Mouse (Mus musculus): ENCODE measurements at regions not wholly inside any gene's neighbourhood (a gene's known extent, or its start where the extent isn't known, plus 50 kb on each side); places are given as distances from the start of the nearest gene placed in this dataset.
A peak's percentile ranks its signal among the peaks of the same experiment; 100 is the strongest.

DNA sequence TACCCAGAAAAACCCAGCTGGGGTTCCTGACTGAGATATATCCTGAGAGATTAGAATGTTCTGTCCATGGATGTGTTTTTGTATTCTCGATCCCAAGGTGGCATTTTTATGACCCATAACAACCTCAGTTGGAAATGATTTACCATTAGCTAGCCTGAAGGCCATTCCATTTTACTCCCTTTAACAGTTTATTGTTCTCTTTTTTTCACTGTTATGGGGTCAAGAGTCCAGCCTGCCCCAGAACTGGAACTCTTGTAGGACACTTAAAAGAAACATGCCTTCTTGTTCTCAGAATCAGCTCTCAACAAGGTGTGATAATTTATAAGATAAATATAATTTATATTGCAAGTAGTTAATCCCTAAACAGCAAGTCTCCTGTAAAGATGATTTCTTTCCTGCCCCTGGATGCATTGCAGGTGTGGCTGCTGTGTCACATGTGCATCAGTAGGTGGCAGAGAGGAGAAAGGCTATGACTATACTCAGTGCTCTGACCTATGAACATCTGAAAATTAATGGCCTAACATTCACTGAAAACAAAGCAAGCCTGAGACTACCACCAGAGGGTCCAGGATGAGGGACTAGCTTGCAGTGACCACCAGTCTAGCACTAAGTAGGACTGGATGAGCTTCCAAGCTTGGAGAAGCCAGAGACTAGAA is 181.6 kb upstream of the Gm527 start:
- no peak for ATAC-seq (ENCODE audit: extremely low read depth, insufficient number of reproducible peaks, low FRiP score, low TSS enrichment)
- H3K4me1 ChIP-seq: no peaks in the 10 kb centered on the region
- no peaks in the 10 kb centered on the region for H3K27me3 ChIP-seq (replicated peaks)
- H3K9ac ChIP-seq: no peak overlapping the region
- H3K4me2 ChIP-seq: no peak overlapping the region
- 79% methylated on average over 1 of the region's 1 CpGs for WGBS
- no peak overlapping the region for H3K27ac ChIP-seq (replicated peaks)
- no peaks in the 10 kb centered on the region for H3K9me3 ChIP-seq
- H3K36me3 ChIP-seq: no peaks in the 10 kb centered on the region
- no peak overlapping the region for H3K4me3 ChIP-seq

DNA sequence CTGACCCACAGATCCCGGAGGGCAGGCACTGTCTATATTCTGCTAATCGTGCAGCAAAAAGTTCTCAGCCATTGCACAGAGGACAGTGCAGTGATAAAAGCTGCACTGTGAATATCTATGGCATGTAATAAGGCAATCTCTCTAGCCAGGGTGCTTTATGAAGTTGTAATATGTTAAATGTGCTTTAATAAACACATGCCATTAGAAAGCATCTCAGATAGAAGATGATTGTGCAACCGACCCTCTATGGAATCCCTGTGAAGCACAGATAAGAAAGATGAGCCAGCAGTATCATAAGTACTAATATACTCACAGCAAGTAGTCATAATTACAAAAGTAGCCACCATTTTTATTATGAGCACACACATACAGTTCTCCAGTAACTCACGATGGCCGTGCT is 214.3 kb upstream of the Gm527 start:
- Histone ChIP-seq H3K9ac (no peak overlapping the region), H3K9me3 (no peaks in the 10 kb centered on the region), H3K36me3 (no peaks in the 10 kb centered on the region), H3K4me3 (no peak overlapping the region), H3K27me3 (replicated peaks) (no peaks in the 10 kb centered on the region), H3K4me2 (no peak overlapping the region), H3K27ac (replicated peaks) (no peak overlapping the region), H3K4me1 (no peaks in the 10 kb centered on the region)
- WGBS: 80% methylated on average over 5 of the region's 5 CpGs
- ATAC-seq (ENCODE audit: extremely low read depth, insufficient number of reproducible peaks, low FRiP score, low TSS enrichment): no peak

DNA sequence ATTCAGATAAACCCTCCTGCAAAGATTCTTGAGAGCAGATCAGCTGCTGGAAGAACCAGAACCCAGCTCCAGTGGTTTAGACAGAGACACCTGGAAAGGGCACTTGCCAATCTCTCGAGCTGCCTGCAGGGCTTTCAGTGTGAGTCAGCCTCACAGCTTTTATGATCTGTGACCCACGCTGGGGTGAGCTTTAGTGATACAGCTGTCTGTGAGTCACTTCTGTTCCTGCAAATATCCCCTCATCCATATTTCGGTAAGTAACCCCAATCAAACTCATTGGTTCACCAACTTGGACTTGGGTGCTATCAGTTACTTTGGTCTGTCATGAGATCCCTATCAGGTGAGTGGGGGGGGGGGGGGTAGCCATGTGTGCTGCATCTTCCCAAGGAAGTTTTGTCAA is 216.6 kb upstream of the Gm527 start:
- no peaks in the 10 kb centered on the region for H3K4me1 ChIP-seq
- H3K9ac ChIP-seq: no peak overlapping the region
- H3K4me2 ChIP-seq: no peak overlapping the region
- WGBS: 70% methylated on average over 3 of the region's 3 CpGs
- ATAC-seq (ENCODE audit: extremely low read depth, insufficient number of reproducible peaks, low FRiP score, low TSS enrichment): no peak
- H3K4me3 ChIP-seq: no peak overlapping the region
- H3K27me3 ChIP-seq (replicated peaks): no peaks in the 10 kb centered on the region
- H3K36me3 ChIP-seq: no peaks in the 10 kb centered on the region
- no peaks in the 10 kb centered on the region for H3K9me3 ChIP-seq
- H3K27ac ChIP-seq (replicated peaks): no peak overlapping the region

DNA sequence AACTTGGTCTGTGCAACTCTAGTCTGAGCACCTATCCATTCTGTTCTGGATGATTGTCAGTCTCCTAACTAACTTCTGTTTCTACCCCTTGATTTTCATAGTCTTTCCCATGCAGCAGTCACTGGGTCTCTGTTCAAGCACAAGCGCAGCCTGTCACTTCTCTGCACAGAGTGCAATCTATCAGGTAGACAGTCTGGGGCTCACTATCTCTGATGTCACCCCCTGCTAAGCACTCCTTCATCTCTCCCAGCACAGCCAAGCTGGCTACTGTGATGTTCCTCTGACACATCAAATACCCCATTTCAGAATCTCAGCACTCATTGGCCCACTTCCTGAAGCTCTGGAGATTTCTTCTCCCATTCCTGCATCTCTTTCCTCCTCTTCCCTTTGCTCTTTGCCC is 220.9 kb upstream of the Fscb start:
- H3K36me3 ChIP-seq: no peaks in the 10 kb centered on the region
- H3K27me3 ChIP-seq (replicated peaks): no peaks in the 10 kb centered on the region
- WGBS: 63% methylated on average over 1 of the region's 1 CpGs
- H3K4me3 ChIP-seq: no peak overlapping the region
- no peak overlapping the region for H3K9ac ChIP-seq
- no peak overlapping the region for H3K27ac ChIP-seq (replicated peaks)
- H3K9me3 ChIP-seq: no peaks in the 10 kb centered on the region
- no peak overlapping the region for H3K4me2 ChIP-seq
- ATAC-seq (ENCODE audit: extremely low read depth, insufficient number of reproducible peaks, low FRiP score, low TSS enrichment): no peak
- peaks cover 6% of the 10 kb centered on the region; the same call in 1 of the 2 replicates for H3K4me1 ChIP-seq

DNA sequence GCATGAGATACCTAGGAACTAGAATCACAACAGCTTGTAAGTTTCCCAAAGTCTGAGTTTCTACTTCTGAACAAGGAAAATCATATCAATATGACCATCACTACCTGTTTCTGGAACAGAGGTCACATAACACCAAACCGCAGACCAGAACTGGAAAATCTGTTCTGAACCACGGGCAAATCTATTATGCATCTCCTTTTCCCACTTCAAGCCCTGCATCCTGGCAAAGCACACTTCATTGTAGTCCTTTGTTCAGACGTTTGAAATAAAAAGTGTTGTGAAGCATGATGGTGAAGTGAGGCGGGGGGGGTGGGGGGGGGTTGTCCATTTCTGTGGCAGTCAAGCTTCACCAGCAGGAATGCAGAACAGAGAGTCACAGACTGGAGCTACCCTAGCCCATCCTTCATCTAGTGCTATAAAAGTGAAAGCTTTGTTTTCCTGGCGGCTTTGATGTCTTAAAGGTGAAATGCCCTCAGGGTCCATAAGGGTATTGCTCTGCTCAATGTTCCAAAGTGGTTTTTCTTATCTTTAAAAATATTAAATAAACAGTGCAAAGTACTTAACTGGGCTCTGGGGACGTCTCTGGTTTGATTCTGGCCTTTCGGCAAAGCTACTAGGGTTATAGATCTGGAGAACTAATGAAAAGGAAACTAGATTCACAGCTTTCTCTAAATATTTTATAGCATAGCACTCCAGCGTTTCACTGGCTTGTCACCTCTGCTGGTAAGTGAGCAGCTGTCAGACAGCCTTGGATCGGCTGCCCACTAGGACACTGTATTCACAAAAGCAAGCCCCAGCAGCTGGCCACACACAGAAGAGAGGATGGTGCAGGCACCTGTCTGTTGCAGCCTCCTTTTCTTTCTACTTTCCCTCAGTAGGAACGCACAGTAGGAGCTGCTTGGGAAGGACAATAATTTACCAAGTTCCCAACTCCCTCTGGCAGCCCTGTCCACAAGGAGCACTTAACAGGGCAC is 218.0 kb upstream of the Fscb start:
- H3K4me2 ChIP-seq: peak overlapping the region; percentile 31
- H3K36me3 ChIP-seq: no peaks in the 10 kb centered on the region
- H3K9me3 ChIP-seq: no peaks in the 10 kb centered on the region
- H3K4me1 ChIP-seq: peaks cover 6% of the 10 kb centered on the region; the same call in 1 of the 2 replicates
- no peak overlapping the region for H3K27ac ChIP-seq (replicated peaks)
- H3K4me3 ChIP-seq: no peak overlapping the region
- no peak for ATAC-seq (ENCODE audit: extremely low read depth, insufficient number of reproducible peaks, low FRiP score, low TSS enrichment)
- no peaks in the 10 kb centered on the region for H3K27me3 ChIP-seq (replicated peaks)
- 43% methylated on average over 10 of the region's 10 CpGs for WGBS
- H3K9ac ChIP-seq: no peak overlapping the region

DNA sequence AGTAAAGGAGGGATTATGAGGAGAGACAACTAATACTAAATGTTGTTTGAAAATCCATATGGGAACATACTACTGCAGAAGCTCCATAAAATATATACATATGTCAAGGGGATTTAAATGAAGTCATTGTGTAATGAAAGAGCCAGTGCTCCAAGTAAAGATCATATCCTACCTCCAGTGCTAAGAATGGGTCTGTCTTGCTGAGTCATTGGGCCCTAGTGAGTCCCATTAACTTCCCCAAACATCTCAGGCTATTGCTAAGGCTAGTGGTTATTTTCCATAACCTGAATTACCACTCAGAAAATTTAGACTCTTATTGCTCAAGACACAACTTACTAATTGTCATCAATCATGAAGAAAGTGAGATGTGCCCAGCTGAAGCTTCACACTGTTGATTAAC is 215.2 kb upstream of the Fscb start:
- Histone ChIP-seq H3K9me3 (no peaks in the 10 kb centered on the region), H3K4me1 (peaks cover 6% of the 10 kb centered on the region; the same call in 1 of the 2 replicates), H3K9ac (no peak overlapping the region), H3K4me2 (no peak overlapping the region), H3K4me3 (no peak overlapping the region), H3K27ac (replicated peaks) (no peak overlapping the region), H3K27me3 (replicated peaks) (no peaks in the 10 kb centered on the region), H3K36me3 (no peaks in the 10 kb centered on the region)
- ATAC-seq (ENCODE audit: extremely low read depth, insufficient number of reproducible peaks, low FRiP score, low TSS enrichment): no peak

DNA sequence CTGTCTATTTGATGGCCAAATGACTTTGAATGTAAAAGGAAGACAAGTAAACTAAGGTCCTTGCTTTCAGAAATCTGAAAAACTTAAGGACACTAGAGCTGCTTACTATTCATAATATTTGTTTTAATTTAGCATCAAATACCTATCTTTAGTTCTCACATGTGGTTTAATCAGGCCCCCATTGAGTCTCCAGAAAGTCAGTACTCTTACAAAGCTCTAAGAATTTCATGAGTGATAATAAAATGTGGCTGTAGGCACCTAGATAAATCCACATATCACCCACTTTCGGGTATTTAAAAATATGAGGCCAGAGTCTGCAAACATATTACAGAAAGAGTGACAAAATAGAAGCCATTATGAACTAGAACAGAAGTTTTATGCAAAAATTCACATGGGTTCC is 214.1 kb upstream of the Fscb start:
- WGBS: 69% methylated on average over 1 of the region's 1 CpGs
- H3K4me3 ChIP-seq: no peak overlapping the region
- H3K9me3 ChIP-seq: no peaks in the 10 kb centered on the region
- peaks cover 6% of the 10 kb centered on the region; the same call in 1 of the 2 replicates for H3K4me1 ChIP-seq
- H3K36me3 ChIP-seq: no peaks in the 10 kb centered on the region
- ATAC-seq (ENCODE audit: extremely low read depth, insufficient number of reproducible peaks, low FRiP score, low TSS enrichment): no peak
- no peak overlapping the region for H3K4me2 ChIP-seq
- H3K9ac ChIP-seq: no peak overlapping the region
- H3K27me3 ChIP-seq (replicated peaks): no peaks in the 10 kb centered on the region
- H3K27ac ChIP-seq (replicated peaks): no peak overlapping the region

DNA sequence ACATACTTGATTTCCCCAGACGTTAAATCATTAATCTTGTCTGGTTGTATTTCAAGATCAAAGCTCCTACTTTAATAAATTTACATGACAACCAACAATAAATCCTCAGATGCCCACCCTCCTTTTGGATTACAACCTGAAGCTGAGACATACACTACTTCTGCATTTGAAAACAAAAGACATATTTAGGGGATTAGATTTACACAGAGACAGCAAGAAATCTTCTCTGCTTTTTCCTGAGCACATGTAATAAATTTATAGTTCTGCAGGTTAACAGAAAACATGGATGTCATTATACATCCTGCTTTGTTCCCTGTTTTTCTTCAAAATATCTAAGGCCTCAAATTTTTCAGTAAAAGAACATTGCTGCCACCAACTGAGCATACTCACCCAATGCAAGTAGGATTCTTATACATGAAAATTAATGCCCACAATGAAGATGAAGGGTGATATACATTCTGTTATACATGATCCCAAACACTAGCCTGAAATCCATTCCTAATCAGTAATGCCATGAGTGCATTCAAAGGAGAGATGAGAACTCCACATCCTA is 166.4 kb upstream of the Fscb start:
- H3K4me3 ChIP-seq: no peak overlapping the region
- H3K4me1 ChIP-seq: no peaks in the 10 kb centered on the region
- no peaks in the 10 kb centered on the region for H3K36me3 ChIP-seq
- no peak overlapping the region for H3K9ac ChIP-seq
- WGBS: 50% methylated on average over 1 of the region's 1 CpGs
- no peak overlapping the region for H3K4me2 ChIP-seq
- no peak for ATAC-seq (ENCODE audit: extremely low read depth, insufficient number of reproducible peaks, low FRiP score, low TSS enrichment)
- H3K27ac ChIP-seq (replicated peaks): no peak overlapping the region
- H3K27me3 ChIP-seq (replicated peaks): no peaks in the 10 kb centered on the region
- H3K9me3 ChIP-seq: no peaks in the 10 kb centered on the region

DNA sequence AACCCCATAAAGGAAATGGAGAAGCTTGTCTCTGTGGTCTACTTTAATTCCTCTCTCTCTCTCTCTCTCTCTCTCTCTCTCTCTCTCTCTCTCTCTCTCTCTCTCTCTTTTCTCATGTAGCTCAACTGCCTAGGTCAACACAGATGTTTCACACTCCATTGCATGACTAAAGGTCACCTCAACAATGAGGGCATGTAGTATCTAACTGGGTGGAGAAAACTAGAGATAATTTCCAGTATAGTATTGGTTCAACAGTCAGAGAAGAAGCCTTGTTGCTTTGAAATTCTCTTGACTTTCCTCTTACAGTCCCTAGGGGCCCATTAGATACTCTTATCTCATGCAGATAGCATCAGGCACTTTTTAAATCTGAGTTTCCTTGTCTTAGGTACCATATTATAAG is 140.4 kb upstream of the Fscb start:
- H3K36me3 ChIP-seq: no peaks in the 10 kb centered on the region
- no peak overlapping the region for H3K4me3 ChIP-seq
- no peaks in the 10 kb centered on the region for H3K9me3 ChIP-seq
- H3K27ac ChIP-seq (replicated peaks): no peak overlapping the region
- H3K9ac ChIP-seq: no peak overlapping the region
- H3K4me1 ChIP-seq: peaks cover 5% of the 10 kb centered on the region
- H3K4me2 ChIP-seq: no peak overlapping the region
- no peak for ATAC-seq (ENCODE audit: extremely low read depth, insufficient number of reproducible peaks, low FRiP score, low TSS enrichment)
- H3K27me3 ChIP-seq (replicated peaks): no peaks in the 10 kb centered on the region
